Mouse (Mus musculus) left cerebral cortex, adult 2 months (tissue): ENCODE results near the gene March2. TPM values are rescaled to one million over a fixed set of nuclear protein-coding genes. Genes with fewer than 3 reads are reported as not detected.

Experiments
- DNase-seq, 2 experiments: peaks; one replicate each; pipeline ENCODE4 v3.0.0; 2021 to 2022; ENCODE audit warnings: low spot score in 2 of 2, mixed read lengths in 1 of 2; ENCODE audit errors: extremely low spot score in 1 of 2
- H3K27ac ChIP-seq: fragments of 200-600 bp; 2 replicates; pipeline ENCODE4 v1.8.1; 2022
- H3K4me3 ChIP-seq: fragments of 200-600 bp; 2 replicates; pipeline ENCODE4 v1.8.1; 2022
- CTCF ChIP-seq: fragments of 200-600 bp; IDR thresholded peaks from 2 replicates; pipeline ENCODE4 v1.8.1; 2022; ENCODE audit warnings: antibody characterized with exemption, mild to moderate bottlenecking, moderate library complexity
- intact Hi-C: fragments of 180-260 bp; cut with DNase I; formaldehyde crosslinking; loops from one replicate; pipeline ENCODE4 v1.15.1; 2025
- total RNA-seq, 2 experiments: library from RNA; stranded (reverse); gene quantifications; 2 replicates each; pipeline ENCODE4 v1.2.3; 2021

Gene March2
- total RNA-seq, 2 experiments from 2014 or later = 93.2 to 94.9 TPM

GRCm38 (mm10) chr17:33669681-33670080 lies 48.8 kb downstream of the March2 start:
- H3K27ac ChIP-seq = no peak overlapping the region
- H3K4me3 ChIP-seq = no peak overlapping the region
- intact Hi-C loops = no loop called here
- DNase-seq = no peak
- no peak for TF ChIP-seq CTCF

DNA sequence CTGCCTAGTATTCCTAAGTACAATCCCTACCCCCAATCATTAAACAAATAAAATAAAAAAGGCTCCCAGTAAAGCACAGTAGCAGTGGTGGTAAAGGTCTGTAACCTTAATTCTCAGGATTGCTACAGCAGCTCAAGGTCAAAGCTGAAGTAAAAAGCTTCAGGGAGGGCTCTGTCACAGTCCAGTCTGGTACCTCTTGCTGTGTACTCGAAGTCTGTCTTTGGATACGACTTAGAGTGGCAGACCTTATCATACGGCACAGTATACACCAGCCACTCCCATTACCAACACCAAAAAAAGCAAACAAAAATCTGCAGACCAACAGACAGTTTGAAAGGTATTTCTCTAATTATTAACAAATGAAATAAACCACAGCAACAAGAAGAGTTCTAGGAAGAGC lies 51.7 kb downstream of the March2 start:
- H3K27ac ChIP-seq = no peak overlapping the region
- DNase-seq = no peak
- no peak for TF ChIP-seq CTCF
- H3K4me3 ChIP-seq = no peak overlapping the region
- intact Hi-C loops = no loop called here

GRCm38 (mm10) chr17:33649781-33650475 lies 68.5 kb downstream of the March2 start:
- no peak overlapping the region for H3K4me3 ChIP-seq
- no peak overlapping the region for H3K27ac ChIP-seq
- DNase-seq = no peak
- intact Hi-C loops = no loop called here
- TF ChIP-seq CTCF = no peak

DNA sequence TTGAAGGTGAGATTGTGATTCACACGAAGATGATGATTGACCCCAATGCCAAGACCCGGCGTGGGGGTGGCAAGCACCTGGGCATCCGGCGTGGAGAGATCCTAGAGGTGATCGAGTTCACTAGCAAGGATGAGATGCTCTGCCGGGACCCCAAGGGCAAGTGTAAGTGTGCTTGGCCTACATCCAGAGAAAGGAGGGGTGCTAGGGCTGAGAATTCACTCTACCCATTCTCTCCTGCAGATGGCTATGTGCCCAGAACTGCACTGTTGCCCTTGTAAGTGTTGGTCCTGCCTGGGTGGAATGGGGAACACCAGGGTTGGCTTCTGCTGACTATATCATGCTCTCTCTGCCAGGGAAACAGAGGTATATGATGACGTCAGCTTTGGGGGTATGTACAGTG lies 73.4 kb downstream of the March2 start:
- H3K4me3 ChIP-seq = no peak overlapping the region
- intact Hi-C loops = no loop called here
- no peak overlapping the region for H3K27ac ChIP-seq
- no peak for TF ChIP-seq CTCF
- no peak for DNase-seq

DNA sequence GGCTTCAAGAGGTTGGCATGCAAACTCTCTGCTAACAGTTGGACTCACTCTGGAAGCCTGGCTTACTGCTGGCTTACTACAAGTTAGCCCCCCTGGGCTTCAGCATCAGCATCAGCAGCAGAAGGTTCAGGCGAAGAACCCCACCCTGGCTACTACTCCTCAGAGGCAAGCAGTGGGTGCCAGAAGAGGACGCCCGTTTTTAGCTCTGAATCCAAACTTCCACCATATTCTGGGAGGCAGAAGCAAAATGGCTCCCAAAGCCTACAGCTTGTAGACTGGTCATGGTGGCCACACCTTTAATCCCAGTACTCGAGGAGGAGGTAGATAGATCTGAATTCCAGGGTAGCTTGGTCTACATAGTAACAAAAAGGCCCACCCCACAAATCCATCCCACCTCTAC lies 74.4 kb downstream of the March2 start:
- DNase-seq = no peak
- no peak for TF ChIP-seq CTCF
- no peak overlapping the region for H3K27ac ChIP-seq
- no peak overlapping the region for H3K4me3 ChIP-seq
- intact Hi-C loops = no loop called here

DNA sequence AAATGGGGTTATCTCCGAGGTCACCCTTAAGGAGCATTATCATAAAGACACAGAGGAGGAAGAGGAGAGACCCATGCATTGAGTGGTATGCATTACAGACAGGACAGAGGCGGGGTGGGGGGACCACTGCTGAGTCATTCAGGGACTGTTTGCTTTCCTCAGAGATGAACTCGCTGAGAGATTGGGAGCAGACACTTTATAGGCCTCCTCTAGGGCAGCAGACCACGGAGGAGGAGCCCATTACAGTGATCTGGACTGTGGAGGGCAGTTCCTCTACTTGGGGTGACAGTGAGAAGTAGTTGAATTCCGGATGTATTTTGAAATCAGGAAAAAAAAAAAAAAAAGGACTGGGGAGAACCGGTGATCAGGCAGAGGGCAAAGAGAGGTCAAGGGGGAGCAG lies 78.7 kb downstream of the March2 start:
- DNase-seq = no peak
- Histone ChIP-seq H3K27ac (no peak overlapping the region), H3K4me3 (no peak overlapping the region)
- no peak for TF ChIP-seq CTCF
- intact Hi-C loops = no loop called here

GRCm38 (mm10) chr17:33637516-33638276 lies 80.8 kb downstream of the March2 start, which contains the start of gene Pram1:
Pram1 (plus strand) TSS chr17:33638056.
- TF ChIP-seq CTCF = no peak
- H3K27ac ChIP-seq = no peak within 1 kb of the TSS; the same call in 1 of the 2 replicates
- no peak for DNase-seq
- H3K4me3 ChIP-seq = no peak within 1 kb of the TSS
- intact Hi-C loops = no loop called here

DNA sequence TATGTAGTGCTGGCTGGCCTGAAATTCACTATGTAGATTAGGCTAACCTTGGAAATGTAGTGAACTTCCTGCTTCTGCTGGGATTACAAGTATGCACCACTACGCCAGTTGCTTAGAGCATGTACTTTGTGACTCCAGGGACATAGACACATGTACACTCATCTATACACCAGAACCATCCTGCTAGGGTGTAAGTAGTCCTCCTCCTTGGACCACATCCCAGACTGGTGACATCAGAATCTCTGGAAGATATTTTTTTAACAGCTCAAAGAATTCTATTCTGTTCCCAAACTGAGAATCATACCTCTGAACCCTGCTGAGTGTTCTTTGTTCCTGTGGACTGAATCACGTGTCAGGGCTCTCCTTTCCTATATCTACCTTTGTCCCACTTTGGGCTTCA lies 81.4 kb downstream of the March2 start:
- H3K4me3 ChIP-seq = no peak overlapping the region
- no peak for TF ChIP-seq CTCF
- intact Hi-C loops = no loop called here
- DNase-seq = no peak
- H3K27ac ChIP-seq = no peak overlapping the region; the same call in 1 of the 2 replicates

Other genes starting within 250 kb of the March2 start
- 10 to 100 TPM; 27.3 to 32.9 TPM for gene Adamts10, start 194.5 kb downstream of the March2 start, total RNA-seq
- gene Myo1f, start 163.0 kb downstream of the March2 start, total RNA-seq = 1 to 10 TPM; 2.2 to 2.3 TPM
- 10 to 100 TPM; 41.5 to 45.3 TPM for gene Zfp414, start 89.6 kb downstream of the March2 start, total RNA-seq
- gene Pram1, start 80.6 kb downstream of the March2 start, total RNA-seq = under 1 TPM; 0.26 to 0.34 TPM
- 100 to 1,000 TPM; 137 to 162 TPM for gene Hnrnpm, start 31.8 kb downstream of the March2 start, total RNA-seq
- 100 to 1,000 TPM; 345 to 358 TPM for gene Rab11b, start 41.9 kb upstream of the March2 start, total RNA-seq
- 1 to 10 TPM; 3.4 to 4.3 TPM for gene Angptl4, start 63.2 kb upstream of the March2 start, total RNA-seq
- 10 to 100 TPM; 32.3 to 38.7 TPM for gene Kank3, start 91.8 kb upstream of the March2 start, total RNA-seq
- gene Rps28, start 105.9 kb upstream of the March2 start, total RNA-seq = 100 to 1,000 TPM; 600 to 661 TPM
- gene Ndufa7, start 105.9 kb upstream of the March2 start, total RNA-seq = 100 to 1,000 TPM; 190 to 211 TPM
- gene Cd320, start 124.4 kb upstream of the March2 start, total RNA-seq = 10 to 100 TPM; 19.8 to 26.8 TPM
- not detected for gene Gm7029, start 155.2 kb upstream of the March2 start, total RNA-seq
- gene Kifc1, start 172.0 kb upstream of the March2 start, total RNA-seq = 1 to 10 TPM; 2.2 to 3.1 TPM
- not detected for gene Platr17, start 186.5 kb upstream of the March2 start, total RNA-seq
- gene Daxx, start 190.7 kb upstream of the March2 start, total RNA-seq = 10 to 100 TPM; 25.5 to 27.7 TPM
- 10 to 100 TPM; 41.3 to 44.2 TPM for gene Tapbp, start 197.2 kb upstream of the March2 start, total RNA-seq
- gene Zbtb22, start 197.2 kb upstream of the March2 start, total RNA-seq = 10 to 100 TPM; 35.8 to 36.0 TPM
- gene Rgl2, start 210.9 kb upstream of the March2 start, total RNA-seq = 10 to 100 TPM; 63.4 to 74.3 TPM
- gene Pfdn6, start 221.7 kb upstream of the March2 start, total RNA-seq = 10 to 100 TPM; 93.0 to 97.6 TPM
- gene Wdr46, start 222.0 kb upstream of the March2 start, total RNA-seq = 10 to 100 TPM; 14.7 to 18.4 TPM
- gene B3galt4, start 232.8 kb upstream of the March2 start, total RNA-seq = 1 to 10 TPM; 6.3 to 6.5 TPM
- 10 to 100 TPM; 74.6 to 82.7 TPM for gene Vps52, start 237.1 kb upstream of the March2 start, total RNA-seq
- gene Rps18, start 237.3 kb upstream of the March2 start, total RNA-seq = 100 to 1,000 TPM; 311 to 327 TPM